14 mouse cellular contexts compared by ENCODE assay signal in the genomic region with DNA sequence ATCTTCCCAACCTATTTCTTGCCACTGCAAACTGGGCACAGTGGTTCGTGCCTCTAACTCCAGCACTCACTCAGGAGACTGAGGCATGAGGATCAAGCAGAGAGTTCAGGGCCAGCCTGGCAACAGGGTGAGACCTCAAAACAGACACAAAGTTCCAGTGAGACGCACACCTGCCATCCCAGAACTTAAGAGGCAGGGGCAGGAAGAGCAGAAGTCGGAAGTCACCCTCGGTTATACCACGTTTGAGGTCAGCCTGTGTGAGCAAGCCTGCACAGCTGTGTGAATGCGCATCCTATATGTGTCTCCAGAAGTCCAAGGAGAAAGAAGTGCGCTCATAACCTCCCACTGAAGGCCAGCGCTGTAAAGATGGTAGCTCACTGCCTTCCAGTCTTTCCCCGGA.
"Had no signal": no experiment of that assay in that cellular context is flagged by ENCODE, and none has a peak within 500 bp of the region (broad histone marks: within the 10 kb centered on the region; RNA-seq: fewer than 3 reads in every experiment).

No protein-coding gene starts in this region.

- H3K27ac ChIP-seq: kidney, postnatal 0 days; layer of hippocampus, adult 2 months; left cerebral cortex, adult 2 months; liver, embryonic 13.5 days had no signal

- ATAC-seq: intestine, embryonic 16.5 days had no signal

- DNase-seq: kidney, adult 18-20 months; kidney, adult 9 months; kidney, postnatal 25 days; layer of hippocampus, adult 9-11 months; layer of hippocampus, postnatal 36 days; liver, embryonic 13.5 days; lung, adult 2 months; lung, postnatal 14 days; lung, postnatal 4 days; midbrain, embryonic 14.5 days had no signal

- H3K4me3 ChIP-seq: layer of hippocampus, adult 2 months; left cerebral cortex, adult 2 months; liver, embryonic 13.5 days had no signal
